Mouse (Mus musculus) small intestine, adult 2 months (tissue): ENCODE results near the gene Havcr1.

ENCODE experiments used
- CTCF ChIP-seq: fragments of 200-500 bp; IDR thresholded peaks from 2 replicates; pipeline ENCODE4 v1.5.1; 2012; ENCODE audit warnings: low read depth, mild to moderate bottlenecking, control low read depth, inconsistent platforms, low read length, moderate library complexity, mixed read lengths; ENCODE audit not compliant: insufficient replicate concordance, insufficient read length; ENCODE audit errors: extremely low read depth
- POLR2A ChIP-seq: fragments of 200-500 bp; IDR thresholded peaks from 2 replicates; pipeline ENCODE4 v1.6.1; 2012; ENCODE audit warnings: low read depth, mild to moderate bottlenecking, control low read depth, inconsistent platforms, low read length, moderate library complexity

DNA sequence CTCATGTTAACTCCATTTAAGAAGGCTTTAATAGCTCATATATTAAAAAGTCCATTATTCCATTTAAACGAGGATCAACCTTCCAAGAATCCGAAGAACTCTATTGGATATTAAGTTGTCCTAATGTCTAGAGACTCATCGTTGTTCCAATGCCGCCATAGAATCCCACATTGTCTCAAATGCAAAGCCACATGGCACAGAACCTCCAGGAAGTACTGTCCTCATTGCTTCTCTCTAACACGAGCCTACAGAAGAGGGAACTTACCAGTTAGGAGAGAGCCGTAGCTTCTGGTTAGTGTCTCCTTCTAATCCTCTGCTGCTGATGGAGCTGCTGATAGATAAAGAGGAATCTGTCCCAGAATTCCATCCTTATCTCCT, 36.6 kb upstream of the Havcr1 start:
- TF ChIP-seq CTCF: no peak
- no peak for TF ChIP-seq POLR2A
